Mouse (Mus musculus) T-helper 2 cell (primary cell): Measurements from ENCODE around the gene Pik3c2g.

Experiments used
- in situ Hi-C: fragments of 300-600 bp; cut with MboI, MseI; formaldehyde crosslinking; loops from one replicate; pipeline ENCODE4 v1.15.1; 2025; ENCODE audit warnings: high pct_unique_total_duplicates

Pik3c2g gene

GRCm38 (mm10) chr6:139735708-139736626 is 148.9 kb downstream of the Pik3c2g start:
- in situ Hi-C loops = no loop called here

GRCm38 (mm10) chr6:139738350-139738749 is 151.3 kb downstream of the Pik3c2g start:
- in situ Hi-C loops = no loop called here

- in situ Hi-C loops = no loop called here
Observed at GRCm38 (mm10) chr6:139742693-139743432, 155.8 kb downstream of the Pik3c2g start.

GRCm38 (mm10) chr6:139746758-139747479 is 159.9 kb downstream of the Pik3c2g start:
- in situ Hi-C loops = no loop called here

- in situ Hi-C loops = no loop called here
Observed at GRCm38 (mm10) chr6:139748091-139748771, 161.2 kb downstream of the Pik3c2g start.

GRCm38 (mm10) chr6:139750599-139750998 is 163.6 kb downstream of the Pik3c2g start:
- in situ Hi-C loops = no loop called here

GRCm38 (mm10) chr6:139751022-139751421 is 164.0 kb downstream of the Pik3c2g start:
- in situ Hi-C loops = no loop called here

GRCm38 (mm10) chr6:139757876-139758275 is 170.9 kb downstream of the Pik3c2g start:
- in situ Hi-C loops = no loop called here

GRCm38 (mm10) chr6:139760978-139761377 is 174.0 kb downstream of the Pik3c2g start:
- in situ Hi-C loops = no loop called here

- in situ Hi-C loops = no loop called here
Observed at GRCm38 (mm10) chr6:139764398-139764797, 177.4 kb downstream of the Pik3c2g start.

- in situ Hi-C loops = no loop called here
Observed at GRCm38 (mm10) chr6:139769744-139770473, 182.9 kb downstream of the Pik3c2g start.

- in situ Hi-C loops = no loop called here
Observed at GRCm38 (mm10) chr6:139770535-139770934, 183.5 kb downstream of the Pik3c2g start.

- in situ Hi-C loops = no loop called here
Observed at GRCm38 (mm10) chr6:139777576-139778282, 190.7 kb downstream of the Pik3c2g start.

- in situ Hi-C loops = no loop called here
Observed at GRCm38 (mm10) chr6:139780028-139780427, 193.0 kb downstream of the Pik3c2g start.

GRCm38 (mm10) chr6:139789479-139789878 is 202.5 kb downstream of the Pik3c2g start:
- in situ Hi-C loops = no loop called here

- in situ Hi-C loops = no loop called here
Observed at GRCm38 (mm10) chr6:139799541-139800226, 212.7 kb downstream of the Pik3c2g start.

- in situ Hi-C loops = no loop called here
Observed at GRCm38 (mm10) chr6:139821916-139822315, 234.9 kb downstream of the Pik3c2g start.

- in situ Hi-C loops = loop anchor here (5.0 kb wide), 1 partner anchor 181 kb away; no protein-coding TSS in a partner anchor
Observed at GRCm38 (mm10) chr6:139838239-139838638, 251.2 kb downstream of the Pik3c2g start.

- in situ Hi-C loops = loop anchor here (5.0 kb wide), 1 partner anchor 181 kb away; no protein-coding TSS in a partner anchor
Observed at GRCm38 (mm10) chr6:139838713-139839112, 251.7 kb downstream of the Pik3c2g start.
